Mouse (Mus musculus) thymus, postnatal 14 days (tissue): Measurements from ENCODE around the gene Smn1.
"Not testable (repeated sequence)": the region's sequence is repeated elsewhere in the genome, so short reads cannot be mapped to it uniquely, and the experiment has no call there.

Experiments
- DNase-seq: peaks from one replicate; pipeline ENCODE4 v3.0.0; 2021

Smn1 gene

DNA sequence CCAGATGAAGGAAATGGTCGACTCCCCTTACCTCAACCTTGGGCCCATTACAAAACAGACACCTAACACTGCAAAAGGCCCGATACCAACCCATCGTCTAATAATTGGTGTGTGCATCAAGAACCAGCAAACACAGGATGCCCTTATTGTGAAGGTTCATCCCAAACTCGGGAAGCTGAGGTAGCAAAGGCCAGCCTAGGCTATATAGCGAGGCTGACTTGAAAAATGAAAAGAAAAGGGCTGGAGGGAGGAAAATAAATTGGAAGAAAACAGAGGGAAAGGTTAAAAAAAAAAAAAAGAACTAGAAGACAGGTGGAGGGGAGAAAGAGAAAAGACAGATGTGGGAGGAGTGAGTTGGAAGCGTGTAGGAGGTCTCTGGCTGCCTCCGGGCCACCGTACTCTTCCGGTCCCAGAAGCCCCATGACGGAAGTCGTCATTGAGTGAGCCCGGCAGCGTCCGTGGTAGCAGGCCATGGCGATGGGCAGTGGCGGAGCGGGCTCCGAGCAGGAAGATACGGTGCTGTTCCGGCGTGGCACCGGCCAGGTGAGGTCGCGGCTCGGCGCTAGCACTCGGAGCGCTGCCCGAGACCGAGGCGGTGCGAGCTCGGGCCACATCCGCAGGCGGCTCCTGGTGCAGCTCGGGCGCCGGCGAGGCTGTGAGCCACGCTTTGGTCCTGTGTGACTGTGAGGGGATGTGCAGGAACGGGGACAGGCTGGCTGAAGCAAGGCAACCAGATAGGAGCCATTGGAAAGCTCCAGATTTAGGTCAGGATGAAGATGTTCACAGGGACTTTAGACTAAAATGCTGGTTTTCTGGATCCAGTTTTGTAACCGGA is at the start of gene Smn1:
TSS of gene Smn1 (plus strand) at position 430 of the 835 bp plus-strand sequence.
- peak; percentile 89 for DNase-seq

DNA sequence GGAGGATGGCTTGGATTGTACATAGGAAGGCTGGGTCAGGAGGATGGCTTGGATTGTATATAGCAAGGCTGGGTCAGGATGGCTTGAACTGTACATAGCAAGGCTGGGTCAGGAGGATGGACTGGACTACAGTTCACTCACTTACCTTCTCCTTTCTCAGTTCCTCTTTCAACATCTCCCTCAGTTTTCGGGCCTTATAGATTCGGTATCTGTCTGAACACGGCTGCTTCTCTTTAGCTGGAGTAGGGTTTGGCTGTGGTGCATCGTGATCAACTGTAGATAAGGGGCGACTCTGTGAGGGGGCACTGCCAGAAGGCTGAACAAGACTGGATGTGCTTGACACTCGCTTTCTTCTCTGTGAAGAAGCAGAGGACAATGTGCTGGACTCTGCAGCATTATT is 25.8 kb upstream of the Smn1 start:
- no peak for DNase-seq

GRCm38 (mm10) chr13:100103052-100103658 is 21.5 kb upstream of the Smn1 start:
- peak; percentile 8 for DNase-seq

- DNase-seq: peak; percentile 95
These were observed 20.9 kb upstream of the Smn1 start, which contains the start of gene Bdp1 for GRCm38 (mm10) chr13:100103748-100104254. TSS of gene Bdp1 (minus strand) at chr13:100104070.

DNA sequence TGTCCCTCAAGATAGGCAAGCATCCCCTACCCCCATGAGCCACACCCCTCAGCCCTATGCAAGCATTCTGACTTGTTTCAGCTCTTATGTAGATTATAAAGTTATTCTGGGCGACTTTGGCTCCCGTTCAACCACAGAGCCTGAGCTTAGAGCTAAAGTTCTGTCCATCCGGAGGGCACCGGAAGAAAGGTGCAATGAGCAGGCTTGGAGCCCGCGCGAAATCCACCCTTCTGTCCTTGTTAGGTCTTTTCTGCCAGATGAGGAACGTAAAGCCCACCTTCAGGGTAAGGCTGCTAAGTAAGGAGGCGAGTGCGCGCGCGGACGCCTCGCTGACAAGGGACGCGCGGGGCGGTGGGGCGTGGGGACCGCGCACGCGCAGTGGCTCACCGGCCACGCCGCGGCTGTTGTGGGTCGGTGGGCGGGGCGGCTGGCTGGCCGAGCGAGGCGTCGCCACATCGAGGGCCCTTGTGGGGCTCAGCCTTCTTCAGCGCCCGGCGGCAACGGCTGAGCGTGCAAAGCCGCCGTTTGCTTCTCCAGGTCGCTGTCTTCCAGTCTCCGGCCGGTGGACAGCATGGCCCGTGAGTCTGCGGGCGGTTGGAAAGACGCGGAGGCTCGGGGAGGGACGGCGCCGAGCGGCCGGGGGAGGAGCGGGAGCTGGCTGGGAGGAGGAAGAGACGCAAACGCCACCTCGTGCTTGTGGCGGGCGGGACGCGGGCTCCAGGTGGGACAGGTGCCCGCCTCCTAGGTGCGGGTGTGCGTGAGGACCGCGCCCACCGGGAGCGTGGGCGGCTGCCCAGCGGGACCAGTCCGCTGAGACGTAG is 16.8 kb upstream of the Smn1 start, which contains the start of gene Serf1:
TSS of gene Serf1 (plus strand) at position 361 of the 821 bp plus-strand sequence.
- peak; percentile 77 for DNase-seq

GRCm38 (mm10) chr13:100112218-100112972 is 12.3 kb upstream of the Smn1 start:
- DNase-seq: no peak

DNA sequence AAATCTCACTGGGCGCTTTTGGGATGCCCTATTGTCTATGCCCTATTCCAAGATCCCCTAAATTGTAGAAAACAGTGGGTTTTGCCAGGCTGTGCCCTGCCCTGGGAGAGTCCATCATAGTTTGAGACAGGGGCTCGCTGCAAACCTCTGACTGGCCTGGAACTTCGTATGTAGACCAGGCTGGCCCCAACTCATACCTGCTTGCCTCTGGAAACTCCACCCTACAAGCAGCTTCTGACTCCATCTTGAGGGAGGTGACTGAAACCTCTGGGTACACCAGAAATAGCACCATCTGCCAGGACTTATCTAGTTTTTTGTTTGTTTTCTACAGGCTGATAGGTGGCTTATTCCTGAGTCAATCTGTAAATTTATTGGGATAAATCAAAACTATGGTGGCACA is 682 bp upstream of the Smn1 start:
- DNase-seq: no peak

- DNase-seq: peak; percentile 10
These were observed 599 bp downstream of the Smn1 start for GRCm38 (mm10) chr13:100125258-100125643.

DNA sequence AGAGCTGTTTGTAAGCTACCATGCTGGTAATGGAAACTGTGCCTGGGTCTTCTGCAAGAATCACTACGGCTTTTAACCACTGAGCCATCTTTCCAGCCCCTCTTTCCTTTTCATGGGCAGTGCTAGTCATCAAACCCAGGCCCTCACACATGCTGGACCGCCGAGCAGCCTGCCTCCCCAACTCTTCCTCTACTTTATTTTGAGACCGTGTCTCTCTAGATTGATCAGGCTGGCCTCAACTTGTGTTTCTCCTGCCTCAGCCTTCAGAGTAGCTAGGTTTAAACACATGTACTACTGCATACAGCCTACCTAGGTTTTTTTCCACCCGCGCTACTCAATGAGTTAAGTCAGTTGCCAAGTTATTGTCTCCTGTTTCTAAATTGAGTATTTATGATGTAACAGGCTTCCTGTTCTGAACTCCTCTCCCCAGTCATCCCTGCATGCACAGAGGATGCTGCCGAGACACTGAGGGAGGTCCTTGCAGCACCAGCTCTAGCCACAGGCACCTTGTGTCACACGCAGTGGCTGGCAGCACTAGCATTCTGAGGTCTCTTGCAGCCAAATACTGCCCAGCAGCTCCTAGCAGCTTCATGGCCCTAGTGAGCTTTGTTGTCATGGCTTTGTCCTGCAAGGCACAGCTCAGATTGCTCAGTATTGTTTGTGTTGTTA is 17.1 kb downstream of the Smn1 start:
- no peak for DNase-seq

DNA sequence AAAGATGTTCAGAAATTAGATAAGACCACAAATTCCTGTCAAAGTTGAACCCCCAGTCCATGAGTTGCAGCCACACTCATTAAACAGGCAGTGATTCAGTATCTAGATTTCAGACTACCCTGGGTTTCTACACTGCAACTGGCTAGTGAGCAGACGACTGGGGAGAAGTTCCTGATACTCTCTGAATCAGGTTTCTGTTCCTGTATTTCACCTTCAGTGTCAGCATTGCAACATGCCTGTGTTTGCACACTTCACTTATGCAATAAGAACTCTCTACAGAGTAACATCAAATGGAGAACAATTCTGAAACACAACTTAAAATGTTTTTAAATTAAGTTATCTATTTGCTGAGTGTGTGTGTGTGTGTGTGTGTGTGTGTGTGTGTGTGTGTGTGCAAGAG is 28.0 kb downstream of the Smn1 start:
- DNase-seq: no peak

GRCm38 (mm10) chr13:100156624-100157023 is 32.0 kb downstream of the Smn1 start:
- no peak for DNase-seq

DNA sequence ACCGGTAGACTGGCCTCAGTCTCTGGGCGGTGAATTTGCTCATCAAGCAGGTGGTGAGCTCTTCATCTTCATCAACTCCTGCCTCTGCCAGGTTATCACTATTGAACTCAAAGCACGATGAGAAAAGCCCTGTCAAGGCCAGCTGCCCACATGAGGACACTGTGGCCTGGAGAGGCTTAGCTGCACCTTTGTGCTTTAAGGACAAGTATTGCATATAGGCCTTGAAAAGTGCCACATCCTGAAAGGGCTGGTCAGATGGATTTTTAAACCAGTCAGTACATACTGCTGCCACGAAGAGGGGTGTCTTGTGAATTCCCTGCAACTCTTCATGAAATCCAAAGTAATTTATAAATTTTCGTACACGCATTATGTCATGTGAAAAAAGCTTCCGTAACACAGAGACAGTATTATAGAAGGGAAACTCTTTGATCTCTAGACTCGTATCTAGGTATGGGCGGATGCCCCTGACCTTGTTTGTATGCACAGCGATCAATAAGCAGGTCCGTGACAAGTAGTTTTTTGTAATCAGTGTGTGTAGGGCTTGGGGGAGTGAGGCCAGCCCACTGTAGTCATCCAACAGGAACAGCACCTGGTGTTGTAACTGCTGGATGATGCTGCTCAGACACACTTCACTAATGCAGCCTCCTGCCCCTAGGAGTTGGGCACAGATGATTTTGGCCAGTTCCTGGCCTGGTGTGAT is 36.7 kb downstream of the Smn1 start:
- DNase-seq: not testable (repeated sequence)

DNA sequence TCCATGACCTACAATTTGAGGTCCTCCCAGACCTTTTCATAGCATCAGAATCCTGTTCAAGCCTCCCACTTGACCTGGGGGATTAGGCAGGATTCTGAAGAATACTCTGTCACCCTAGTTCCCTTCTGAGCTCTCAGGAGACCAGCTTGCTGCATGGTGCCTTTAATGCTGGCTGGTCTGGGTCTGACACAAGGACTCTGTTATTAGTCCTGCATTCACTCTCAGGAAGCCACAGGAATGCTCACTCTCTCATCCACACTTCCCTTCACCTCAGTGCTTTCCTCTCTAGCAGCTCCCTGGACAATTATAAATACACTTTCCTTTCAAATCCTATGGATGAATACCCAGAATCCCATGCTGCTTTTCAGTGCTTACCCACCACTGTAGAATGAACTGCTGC is 37.8 kb downstream of the Smn1 start:
- not testable (repeated sequence) for DNase-seq

DNA sequence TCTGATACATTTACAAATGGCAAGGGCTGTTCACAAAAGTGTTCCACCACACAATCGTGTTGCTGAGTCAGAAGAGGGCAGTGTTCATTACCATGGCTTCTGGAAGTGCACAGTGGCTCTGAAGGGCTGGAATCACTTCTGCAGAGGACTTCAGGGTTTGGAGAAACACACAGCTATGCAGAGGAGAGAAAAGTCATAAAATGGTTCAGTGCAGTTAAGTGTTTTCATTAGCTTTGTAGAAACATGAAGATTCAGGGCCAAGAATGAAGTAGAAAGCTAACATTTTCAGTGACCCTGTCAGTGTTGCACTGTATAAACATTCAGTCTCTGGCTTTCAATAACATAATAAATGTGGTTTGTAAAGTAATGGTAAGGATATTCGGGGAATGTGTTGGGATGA is 41.7 kb downstream of the Smn1 start:
- not testable (repeated sequence) for DNase-seq

GRCm38 (mm10) chr13:100174360-100174759 is 49.7 kb downstream of the Smn1 start:
- not testable (repeated sequence) for DNase-seq

DNA sequence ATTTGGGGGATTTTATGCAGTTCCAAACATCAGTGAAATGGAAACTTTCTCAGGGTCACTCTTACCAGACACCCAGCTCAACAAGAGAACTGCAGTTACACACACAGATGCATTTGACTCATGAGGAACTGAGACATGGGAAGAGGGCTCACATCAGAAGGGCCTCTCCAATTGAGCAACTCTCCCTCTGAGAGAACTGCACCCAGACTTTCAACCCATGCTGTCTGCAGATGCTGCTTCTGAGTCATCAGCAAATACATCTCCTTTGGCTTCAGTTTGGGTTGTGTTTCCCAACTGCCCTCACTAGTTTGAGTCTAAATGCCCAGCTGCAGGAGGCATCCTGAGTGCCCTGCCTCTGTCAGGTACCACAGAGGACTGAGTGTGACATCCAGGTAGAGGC is 58.5 kb downstream of the Smn1 start:
- not testable (repeated sequence) for DNase-seq
